28 mouse cellular contexts compared by ENCODE assay signal in genomic region chr4:151495276-151495882, GRCm38 (mm10).
DNase-seq lines count a peak whose midpoint lies in the region; ATAC-seq and TF ChIP-seq lines count a peak whose summit lies in the region.
"Had no signal": no experiment of that assay in that cellular context is flagged by ENCODE, and none has a peak within 500 bp of the region (broad histone marks: within the 10 kb centered on the region; RNA-seq: fewer than 3 reads in every experiment).

No protein-coding gene starts in this region.

- no peak for TF ChIP-seq POLR2A in limb, embryonic 14.5 days (IDR thresholded peaks at IDR 0.05; ENCODE audit: borderline replicate concordance, extremely low read depth, insufficient read depth, insufficient read length)

- peak; percentile 22; the same call in 1 of the 2 replicates for TF ChIP-seq CTCF in intestine, postnatal 0 days (IDR thresholded peaks at IDR 0.05; ENCODE audit: low read depth)

- peak; percentile 41 for DNase-seq in kidney, adult 9 months
- DNase-seq in kidney, postnatal 14 days = peak; percentile 46
- no peak for DNase-seq in limb, embryonic 14.5 days (ENCODE audit: low spot score)
- no peak for DNase-seq in layer of hippocampus, adult 9-10 months (ENCODE audit: low spot score)
- no peak for DNase-seq in adrenal gland, postnatal 25 days
- no peak for DNase-seq in gastrocnemius, postnatal 25 days
- no peak for DNase-seq in heart, postnatal 4 days
- DNase-seq: adrenal gland, postnatal 14 days; cerebellum, adult 9-10 months; gastrocnemius, postnatal 10 days; heart, adult 18-20 months; heart, postnatal 14 days; left cerebral cortex, postnatal 4 days; lung, adult 18-20 months; lung, postnatal 10 days; spleen, adult 18-20 months; thymus, postnatal 14 days had no signal

- whole genome bisulfite sequencing in intestine, postnatal 0 days = 20% methylated on average over 11 of the region's 11 CpGs
- WGBS in limb, embryonic 14.5 days = 17% methylated on average over 11 of the region's 11 CpGs

- no peak overlapping the region for H3K4me2 ChIP-seq in intestine, postnatal 0 days (replicated peaks; ENCODE audit: low read depth)
- no peak overlapping the region for H3K4me2 ChIP-seq in limb, embryonic 14.5 days (replicated peaks; ENCODE audit: low read depth, low read length, severe bottlenecking)
- H3K4me2 ChIP-seq: embryonic facial prominence, embryonic 15.5 days; forebrain, embryonic 15.5 days; heart, embryonic 13.5 days; hindbrain, embryonic 12.5 days; liver, embryonic 11.5 days had no signal

- ATAC-seq in intestine, postnatal 0 days = peak; percentile 28; the same call in 1 of the 2 replicates
- peak; percentile 44; the same call in 1 of the 2 replicates for ATAC-seq in limb, embryonic 14.5 days (ENCODE audit: low FRiP score, low read depth)
- ATAC-seq: forebrain, embryonic 15.5 days; midbrain, embryonic 16.5 days had no signal

- H3K4me1 ChIP-seq in intestine, postnatal 0 days (replicated peaks; ENCODE audit: control insufficient read depth, insufficient read depth, low read length) = no peaks in the 10 kb centered on the region
- H3K4me1 ChIP-seq in limb, embryonic 14.5 days (ENCODE audit: control insufficient read depth, insufficient read depth, low read length) = 0 out of 2 replicates have a peak, but pooled peaks cover 8% of the 10 kb centered on the region
- H3K4me1 ChIP-seq: heart, embryonic 13.5 days; hindbrain, embryonic 12.5 days; midbrain, embryonic 10.5 days had no signal

- no peaks in the 10 kb centered on the region for H3K9me3 ChIP-seq in intestine, postnatal 0 days (ENCODE audit: control insufficient read depth)
- no peaks in the 10 kb centered on the region for H3K9me3 ChIP-seq in limb, embryonic 14.5 days (ENCODE audit: control insufficient read depth, low read length)
- H3K9me3 ChIP-seq: embryonic facial prominence, embryonic 15.5 days; forebrain, embryonic 15.5 days; midbrain, embryonic 10.5 days had no signal

- no peak overlapping the region for H3K27ac ChIP-seq in intestine, postnatal 0 days (ENCODE audit: low read depth, low read length)
- no peak overlapping the region for H3K27ac ChIP-seq in limb, embryonic 14.5 days (replicated peaks; ENCODE audit: low read depth, low read length)
- H3K27ac ChIP-seq: embryonic facial prominence, embryonic 15.5 days; forebrain, embryonic 15.5 days; heart, embryonic 13.5 days; hindbrain, embryonic 12.5 days; layer of hippocampus, adult 2 months; left cerebral cortex, adult 2 months had no signal

- H3K9ac ChIP-seq in intestine, postnatal 0 days (ENCODE audit: low read depth, low read length) = no peak overlapping the region
- no peak overlapping the region for H3K9ac ChIP-seq in limb, embryonic 14.5 days (ENCODE audit: low read depth, low read length, severe bottlenecking)
- H3K9ac ChIP-seq: embryonic facial prominence, embryonic 15.5 days; forebrain, embryonic 15.5 days; heart, embryonic 13.5 days; hindbrain, embryonic 12.5 days had no signal

- H3K4me3 ChIP-seq in intestine, postnatal 0 days (ENCODE audit: low read depth, low read length) = no peak overlapping the region
- no peak overlapping the region for H3K4me3 ChIP-seq in limb, embryonic 14.5 days (replicated peaks; ENCODE audit: low read length)
- H3K4me3 ChIP-seq: embryonic facial prominence, embryonic 15.5 days; forebrain, embryonic 15.5 days; heart, embryonic 13.5 days; hindbrain, embryonic 12.5 days; layer of hippocampus, adult 2 months; left cerebral cortex, adult 2 months; midbrain, embryonic 10.5 days; myocyte had no signal

- no peaks in the 10 kb centered on the region for H3K36me3 ChIP-seq in intestine, postnatal 0 days (ENCODE audit: control insufficient read depth, insufficient read depth)
- H3K36me3 ChIP-seq in limb, embryonic 14.5 days (ENCODE audit: control insufficient read depth, insufficient read depth, low read length) = no peaks in the 10 kb centered on the region
- H3K36me3 ChIP-seq: embryonic facial prominence, embryonic 15.5 days; forebrain, embryonic 15.5 days; heart, embryonic 13.5 days; hindbrain, embryonic 12.5 days; midbrain, embryonic 10.5 days had no signal

- no peaks in the 10 kb centered on the region for H3K27me3 ChIP-seq in intestine, postnatal 0 days (replicated peaks; ENCODE audit: control insufficient read depth, insufficient read depth, low read length)
- H3K27me3 ChIP-seq in limb, embryonic 14.5 days (ENCODE audit: control insufficient read depth, insufficient read depth, low read length) = no peaks in the 10 kb centered on the region
- H3K27me3 ChIP-seq: embryonic facial prominence, embryonic 15.5 days; forebrain, embryonic 15.5 days; heart, embryonic 13.5 days; hindbrain, embryonic 12.5 days had no signal

Comparison
In these comparisons a context has a peak if more than half of its experiments do, and no peak if none do; other contexts are left out.
1. DNase-seq: peak in kidney, adult 9 months (single experiment) and kidney, postnatal 14 days (single experiment); none in limb, embryonic 14.5 days (single experiment), layer of hippocampus, adult 9-10 months (single experiment), adrenal gland, postnatal 25 days (single experiment), gastrocnemius, postnatal 25 days (single experiment) and heart, postnatal 4 days (single experiment).